Mouse (Mus musculus) kidney, adult 2 months (tissue): ENCODE results near the gene Rev1.

Source experiments
- CTCF ChIP-seq: fragments of 200-500 bp; conservative IDR thresholded peaks from 2 replicates; pipeline ENCODE4 v1.5.1; 2011; ENCODE audit warnings: low read depth, mild to moderate bottlenecking, control low read depth, low read length, moderate library complexity, mixed read lengths; ENCODE audit not compliant: insufficient read depth, insufficient read length
- POLR2A ChIP-seq: fragments of 200-500 bp; IDR thresholded peaks from one replicate; pipeline ENCODE4 v1.6.1; 2011; ENCODE audit warnings: low read depth, low read length, control low read depth

DNA sequence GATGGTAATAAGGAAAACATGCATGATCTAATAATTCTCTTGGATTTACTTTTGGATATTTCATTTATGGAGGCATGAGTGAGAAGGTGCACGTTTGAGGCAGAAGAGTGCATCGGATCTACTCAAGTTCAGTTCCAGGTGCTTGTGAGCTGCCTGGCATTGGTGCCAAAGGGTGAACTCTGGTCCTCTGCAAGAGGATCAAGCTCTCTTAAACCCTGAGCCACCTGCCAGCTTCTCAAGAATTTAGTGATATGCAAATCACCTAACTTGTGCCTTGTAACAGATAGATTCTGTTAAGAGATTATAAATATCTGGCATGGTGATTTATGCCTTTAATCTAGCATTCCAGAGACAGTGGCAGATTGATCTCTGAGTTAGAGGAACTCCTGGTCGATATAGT lies 126.6 kb downstream of the Rev1 start:
- TF ChIP-seq CTCF: no peak
- no peak for TF ChIP-seq POLR2A
